ENCODE assay signal across 9 mouse cellular contexts in genomic region chr4:140469760-140470452, GRCm38 (mm10).
DNase-seq lines count a peak whose midpoint lies in the region; ATAC-seq lines count a peak whose summit lies in the region.
"Had no signal": no experiment of that assay in that cellular context is flagged by ENCODE, and none has a peak within 500 bp of the region (broad histone marks: within the 10 kb centered on the region; RNA-seq: fewer than 3 reads in every experiment).

No protein-coding gene starts in this region.

- H3K27ac ChIP-seq in midbrain, embryonic 14.5 days (replicated peaks; ENCODE audit: low read depth, low read length) = no peak overlapping the region
- H3K27ac ChIP-seq in midbrain, embryonic 13.5 days = no peak overlapping the region
- no peak overlapping the region for H3K27ac ChIP-seq in liver, embryonic 12.5 days
- H3K27ac ChIP-seq: heart, embryonic 13.5 days had no signal

- peak; percentile 21 for DNase-seq in cerebellum, adult 11 months
- DNase-seq in midbrain, embryonic 14.5 days = peak; percentile 43
- DNase-seq in frontal cortex, postnatal 25 days (ENCODE audit: low spot score in 2 of 2) = peak; percentile 39 to 41
- DNase-seq in right cerebral cortex, postnatal 4 days = peak; percentile 74
- no peak for DNase-seq in spleen, adult 18-20 months

- ATAC-seq in cerebellum, adult (ENCODE audit: insufficient number of reproducible peaks, low FRiP score, low TSS enrichment) = no peak
- no peak for ATAC-seq in midbrain, embryonic 14.5 days (ENCODE audit: low FRiP score, low TSS enrichment)
- no peak for ATAC-seq in midbrain, embryonic 13.5 days
- no peak for ATAC-seq in liver, embryonic 12.5 days

- H3K4me3 ChIP-seq in midbrain, embryonic 14.5 days (replicated peaks; ENCODE audit: low read depth, low read length) = no peak overlapping the region
- H3K4me3 ChIP-seq in midbrain, embryonic 13.5 days (replicated peaks) = no peak overlapping the region
- no peak overlapping the region for H3K4me3 ChIP-seq in liver, embryonic 12.5 days
- H3K4me3 ChIP-seq: heart, embryonic 13.5 days had no signal

- H3K9me3 ChIP-seq in midbrain, embryonic 14.5 days (ENCODE audit: control insufficient read depth, low read length) = no peaks in the 10 kb centered on the region
- H3K9me3 ChIP-seq in midbrain, embryonic 13.5 days = no peaks in the 10 kb centered on the region
- H3K9me3 ChIP-seq in liver, embryonic 12.5 days (replicated peaks) = peaks cover 18% of the 10 kb centered on the region
- H3K9me3 ChIP-seq: heart, embryonic 13.5 days had no signal

- no peaks in the 10 kb centered on the region for H3K27me3 ChIP-seq in midbrain, embryonic 14.5 days (ENCODE audit: control insufficient read depth, insufficient read depth, low read length)
- 0 out of 2 replicates have a peak, but pooled peaks cover 3% of the 10 kb centered on the region for H3K27me3 ChIP-seq in midbrain, embryonic 13.5 days
- H3K27me3 ChIP-seq in liver, embryonic 12.5 days (replicated peaks) = no peaks in the 10 kb centered on the region

- H3K4me2 ChIP-seq in midbrain, embryonic 14.5 days (ENCODE audit: low read length) = no peak overlapping the region
- H3K4me2 ChIP-seq in midbrain, embryonic 13.5 days (replicated peaks) = no peak overlapping the region
- H3K4me2 ChIP-seq in liver, embryonic 12.5 days = no peak overlapping the region
- H3K4me2 ChIP-seq: heart, embryonic 13.5 days had no signal

- 71% methylated on average over 13 of the region's 13 CpGs for WGBS in midbrain, embryonic 14.5 days
- 68% methylated on average over 13 of the region's 13 CpGs for WGBS in midbrain, embryonic 13.5 days
- 57% methylated on average over 13 of the region's 13 CpGs for WGBS in liver, embryonic 12.5 days (ENCODE audit: insufficient replicate concordance)

- H3K36me3 ChIP-seq in midbrain, embryonic 14.5 days (ENCODE audit: control insufficient read depth, insufficient read depth, low read length) = no peaks in the 10 kb centered on the region
- no peaks in the 10 kb centered on the region for H3K36me3 ChIP-seq in midbrain, embryonic 13.5 days
- no peaks in the 10 kb centered on the region for H3K36me3 ChIP-seq in liver, embryonic 12.5 days
- H3K36me3 ChIP-seq: heart, embryonic 13.5 days had no signal

- H3K4me1 ChIP-seq in midbrain, embryonic 14.5 days (ENCODE audit: control insufficient read depth, insufficient read depth, low read length) = peaks cover 5% of the 10 kb centered on the region; the same call in 1 of the 2 replicates
- H3K4me1 ChIP-seq in midbrain, embryonic 13.5 days (replicated peaks) = peaks cover 20% of the 10 kb centered on the region
- H3K4me1 ChIP-seq in liver, embryonic 12.5 days = no peaks in the 10 kb centered on the region
- H3K4me1 ChIP-seq: heart, embryonic 13.5 days had no signal

- no peak overlapping the region for H3K9ac ChIP-seq in midbrain, embryonic 14.5 days (replicated peaks; ENCODE audit: low read length)
- H3K9ac ChIP-seq in midbrain, embryonic 13.5 days (replicated peaks) = no peak overlapping the region
- H3K9ac ChIP-seq in liver, embryonic 12.5 days = no peak overlapping the region
- H3K9ac ChIP-seq: heart, embryonic 13.5 days had no signal

Comparison
In these comparisons a context has a peak if more than half of its experiments do, and no peak if none do; other contexts are left out.
1. DNase-seq: peak in cerebellum, adult 11 months (single experiment), midbrain, embryonic 14.5 days (single experiment), frontal cortex, postnatal 25 days (2 of 2) and right cerebral cortex, postnatal 4 days (single experiment); none in spleen, adult 18-20 months (0 of 2).